Mouse (Mus musculus) MEL (cell line): ENCODE results near the gene Plin2.

Experiments
- CHD1 ChIP-seq: IDR thresholded peaks from 2 replicates; pipeline ENCODE4 v1.6.1; 2012; ENCODE audit warnings: low read depth, mild to moderate bottlenecking, inconsistent platforms, low read length, improper control_type of control experiment
- CTCF ChIP-seq, 3 experiments: IDR thresholded peaks in 2 of 3; conservative IDR thresholded peaks in 1 of 3; 2 replicates each; pipeline ENCODE4 v1.5.1; 2011 to 2012; ENCODE audit warnings: low read length in 3 of 3, low read depth in 2 of 3, mild to moderate bottlenecking in 2 of 3, improper control_type of control experiment in 1 of 3, inconsistent platforms in 1 of 3, mixed read lengths in 1 of 3, moderate library complexity in 1 of 3; ENCODE audit not compliant: control insufficient read depth in 1 of 3, insufficient read depth in 1 of 3, poor library complexity in 1 of 3, severe bottlenecking in 1 of 3
- EP300 ChIP-seq, 2 experiments: IDR thresholded peaks; 2 replicates each; pipeline ENCODE4 v1.6.1; 2011; ENCODE audit warnings: improper control_type of control experiment in 2 of 2, low read length in 2 of 2, low read depth in 1 of 2, mild to moderate bottlenecking in 1 of 2
- MAFK ChIP-seq: IDR thresholded peaks from 2 replicates; pipeline ENCODE4 v1.6.1; 2011; ENCODE audit warnings: low read depth, mild to moderate bottlenecking, low read length, improper control_type of control experiment, borderline replicate concordance
- MEF2A ChIP-seq: IDR thresholded peaks from 2 replicates; pipeline ENCODE4 v1.6.1; 2014; ENCODE audit warnings: low read depth, mild to moderate bottlenecking, inconsistent platforms, low read length, improper control_type of control experiment; ENCODE audit not compliant: poor library complexity, insufficient replicate concordance, severe bottlenecking; ENCODE audit errors: extremely low read depth
- POLR2A ChIP-seq, 2 experiments: IDR thresholded peaks; 2 replicates each; pipeline ENCODE4 v1.6.1; 2011 to 2012; ENCODE audit warnings: low read length in 2 of 2, mild to moderate bottlenecking in 2 of 2, control low read depth in 1 of 2, improper control_type of control experiment in 1 of 2, low read depth in 1 of 2, moderate library complexity in 1 of 2; ENCODE audit not compliant: control insufficient read depth in 1 of 2, insufficient read depth in 1 of 2, poor library complexity in 1 of 2
- TAL1 ChIP-seq: IDR thresholded peaks from 2 replicates; pipeline ENCODE4 v1.6.1; 2012; ENCODE audit warnings: mild to moderate bottlenecking, inconsistent platforms, low read length, moderate library complexity, mixed read lengths

GRCm38 (mm10) chr4:86683746-86684145, 13.9 kb upstream of the Plin2 start:
- TF ChIP-seq MAFK: no peak
- no peak for TF ChIP-seq CTCF (IDR thresholded peaks at IDR 0.05 in 2 of 3, conservative IDR thresholded peaks at IDR 0.05 in 1 of 3; ENCODE audit: control insufficient read depth in 1 of 3, insufficient read depth in 1 of 3, low read depth in 2 of 3, low read length in 3 of 3, poor library complexity in 1 of 3, severe bottlenecking in 1 of 3)
- TF ChIP-seq POLR2A (IDR thresholded peaks at IDR 0.05; ENCODE audit: control insufficient read depth in 1 of 2, insufficient read depth in 1 of 2, low read depth in 1 of 2, low read length in 2 of 2, poor library complexity in 1 of 2): no peak
- TF ChIP-seq TAL1: no peak
- no peak for TF ChIP-seq EP300 (IDR thresholded peaks at IDR 0.05; ENCODE audit: low read depth in 1 of 2, low read length in 2 of 2)
- no peak for TF ChIP-seq MEF2A
- no peak for TF ChIP-seq CHD1
